Mouse (Mus musculus) embryonic facial prominence, embryonic 14.5 days (tissue): ENCODE measurements around the gene G430095P16Rik. TPM values are rescaled to one million over a fixed set of nuclear protein-coding genes. Genes with fewer than 3 reads are reported as not detected.

Experiments used
- ATAC-seq: fragments of 200-750 bp; cut with Nextera tagmentation; 2 replicates; pipeline ENCODE4 v1.8.0; 2017; ENCODE audit warnings: low read depth, moderate number of reproducible peaks, moderate TSS enrichment
- DNase-seq: peaks from one replicate; pipeline ENCODE4 v3.0.0-alpha.2; 2015; ENCODE audit warnings: low spot score
- H3K27ac ChIP-seq: fragments of 300-500 bp; sonication (generic); replicated peaks from 2 replicates; pipeline ENCODE4 v1.5.1; 2014; ENCODE audit warnings: low read depth, mild to moderate bottlenecking, low read length, moderate library complexity
- H3K27me3 ChIP-seq: fragments of 300-500 bp; sonication (generic); replicated peaks from 2 replicates; pipeline ENCODE4 v1.6.1; 2014; ENCODE audit warnings: low read length; ENCODE audit not compliant: control insufficient read depth, insufficient read depth
- H3K36me3 ChIP-seq: fragments of 300-500 bp; sonication (generic); 2 replicates; pipeline ENCODE4 v1.6.1; 2014; ENCODE audit warnings: low read length, mixed read lengths; ENCODE audit not compliant: control insufficient read depth, insufficient read depth
- H3K4me1 ChIP-seq: fragments of 300-500 bp; sonication (generic); 2 replicates; pipeline ENCODE4 v1.6.1; 2014; ENCODE audit warnings: antibody characterized with exemption, low read length; ENCODE audit not compliant: control insufficient read depth, insufficient read depth
- H3K4me2 ChIP-seq: fragments of 300-500 bp; sonication (generic); 2 replicates; pipeline ENCODE4 v1.6.1; 2014; ENCODE audit warnings: low read depth, mild to moderate bottlenecking, low read length, moderate library complexity, mixed read lengths
- H3K4me3 ChIP-seq: fragments of 300-500 bp; sonication (generic); 2 replicates; pipeline ENCODE4 v1.5.1; 2014; ENCODE audit warnings: low read depth, mild to moderate bottlenecking, low read length
- H3K9ac ChIP-seq: fragments of 300-500 bp; sonication (generic); 2 replicates; pipeline ENCODE4 v1.6.1; 2014; ENCODE audit warnings: low read depth, mild to moderate bottlenecking, low read length, moderate library complexity, mixed read lengths
- H3K9me3 ChIP-seq: fragments of 300-500 bp; sonication (generic); 2 replicates; pipeline ENCODE4 v1.6.1; 2016; ENCODE audit warnings: low read length; ENCODE audit not compliant: control insufficient read depth
- WGBS: fragments of 180-500 bp; shearing (Covaris S2); extraction: QIAGEN DNeasy Blood & Tissue Kit; methylation state at CpG from one replicate; pipeline ENCODE4 v1.1.7; 2014; 5-methylcytosine and 5-hydroxymethylcytosine counted together
- polyA plus RNA-seq: library from polyadenylated mRNA; unstranded; fragments of >200 nt; fragmentation: Nextera tagmentation; extraction: Ambion mirVana; gene quantifications from 2 replicates; pipeline ENCODE4 v1.2.1, GENCODE M21; 2014

G430095P16Rik gene
- polyA plus RNA-seq, 1 experiment from 2014 or later = 2.7 TPM

GRCm38 (mm10) chr8:84689091-84689915 lies 33.5 kb upstream of the G430095P16Rik start:
- ATAC-seq = peak; percentile 88
- H3K27me3 ChIP-seq = no peaks in the 10 kb centered on the region
- H3K4me2 ChIP-seq = peak overlapping the region; percentile 79
- peak overlapping the region; percentile 88 for H3K9ac ChIP-seq
- peak overlapping the region; percentile 85 for H3K4me3 ChIP-seq
- H3K4me1 ChIP-seq = peaks cover 26% of the 10 kb centered on the region
- DNase-seq = peak; percentile 96
- H3K36me3 ChIP-seq = peaks cover 33% of the 10 kb centered on the region
- no peaks in the 10 kb centered on the region for H3K9me3 ChIP-seq
- WGBS = under 1% methylated on average over 44 of the region's 47 CpGs
- peak overlapping the region; percentile 70 for H3K27ac ChIP-seq

DNA sequence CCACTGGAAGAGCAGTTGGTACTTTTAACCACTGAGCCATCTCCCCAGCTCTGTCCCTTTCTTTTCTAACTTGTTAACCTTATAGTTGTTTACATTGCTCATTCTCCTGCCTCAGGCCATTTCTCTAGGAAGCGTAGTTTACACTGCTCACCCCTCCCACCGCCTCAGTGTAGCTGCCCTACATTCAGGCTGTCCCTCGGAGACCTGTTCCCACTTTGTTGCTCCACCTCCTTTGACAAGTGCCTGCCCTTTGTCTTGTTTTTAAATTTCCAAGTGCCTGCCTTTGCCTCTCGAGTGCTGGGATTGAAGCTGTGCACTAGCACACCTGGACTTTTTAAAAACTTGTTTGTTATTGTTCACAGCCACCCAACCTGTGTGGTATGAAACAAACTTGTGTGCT lies 29.5 kb upstream of the G430095P16Rik start:
- H3K4me1 ChIP-seq = peaks cover 10% of the 10 kb centered on the region; the same call in 1 of the 2 replicates
- no peak overlapping the region for H3K9ac ChIP-seq
- ATAC-seq (no peak), DNase-seq (no peak)
- no peaks in the 10 kb centered on the region for H3K27me3 ChIP-seq
- WGBS = 51% methylated on average over 4 of the region's 4 CpGs
- H3K9me3 ChIP-seq = no peaks in the 10 kb centered on the region
- H3K27ac ChIP-seq = no peak overlapping the region
- peaks cover 71% of the 10 kb centered on the region for H3K36me3 ChIP-seq
- no peak overlapping the region for H3K4me2 ChIP-seq
- no peak overlapping the region for H3K4me3 ChIP-seq

DNA sequence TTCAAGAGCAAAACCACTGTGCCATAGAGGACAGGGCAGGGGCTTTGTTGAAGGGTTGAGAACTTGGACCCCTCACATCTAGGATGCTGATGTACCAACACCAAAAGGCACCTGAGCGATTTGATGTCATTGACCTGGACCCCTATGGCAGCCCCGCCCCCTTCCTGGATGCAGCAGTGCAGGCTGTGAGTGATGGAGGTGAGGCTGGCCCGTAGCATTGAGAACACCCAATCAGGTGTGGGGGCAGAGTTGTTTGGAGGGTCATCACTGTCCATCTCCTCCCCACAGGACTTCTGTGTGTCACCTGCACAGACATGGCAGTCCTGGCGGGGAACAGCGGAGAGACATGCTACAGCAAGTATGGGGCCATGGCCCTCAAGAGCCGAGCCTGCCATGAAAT lies 27.7 kb upstream of the G430095P16Rik start:
- ATAC-seq (no peak), DNase-seq (no peak)
- Histone ChIP-seq H3K9me3 (no peaks in the 10 kb centered on the region), H3K4me3 (no peak overlapping the region), H3K4me1 (0 out of 2 replicates have a peak, but pooled peaks cover 2% of the 10 kb centered on the region), H3K27me3 (no peaks in the 10 kb centered on the region), H3K36me3 (peaks cover 84% of the 10 kb centered on the region), H3K4me2 (no peak overlapping the region), H3K9ac (no peak overlapping the region), H3K27ac (no peak overlapping the region)
- WGBS = 92% methylated on average over 6 of the region's 6 CpGs

- WGBS = 85% methylated on average over 12 of the region's 14 CpGs
- no peak for ATAC-seq
These were observed 25.4 kb upstream of the G430095P16Rik start for GRCm38 (mm10) chr8:84697166-84698130.

DNA sequence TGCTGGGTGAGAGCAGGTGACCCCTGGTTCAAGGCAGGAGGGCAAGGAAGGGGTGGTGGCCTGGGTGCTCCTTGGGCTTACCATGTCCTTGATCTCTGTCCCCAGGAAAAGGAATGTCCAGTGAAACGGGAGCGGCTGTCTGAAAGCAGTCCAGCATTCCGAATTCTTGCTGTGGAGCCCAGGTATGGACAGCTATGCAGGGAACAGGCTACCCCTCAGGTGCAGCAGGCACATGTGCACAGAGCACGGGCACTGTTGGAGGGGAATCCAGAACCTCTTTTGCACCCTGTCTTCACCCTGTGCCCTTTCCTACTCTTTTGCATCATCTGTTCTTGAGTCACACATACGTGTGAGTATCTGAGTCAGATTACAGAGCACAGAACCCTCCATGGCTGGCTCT lies 24.5 kb upstream of the G430095P16Rik start:
- no peaks in the 10 kb centered on the region for H3K4me1 ChIP-seq
- H3K9me3 ChIP-seq = no peaks in the 10 kb centered on the region
- H3K27me3 ChIP-seq = peaks cover 23% of the 10 kb centered on the region
- no peak overlapping the region for H3K4me2 ChIP-seq
- ATAC-seq (no peak), DNase-seq (no peak)
- 97% methylated on average over 5 of the region's 5 CpGs for WGBS
- H3K4me3 ChIP-seq = no peak overlapping the region
- no peak overlapping the region for H3K9ac ChIP-seq
- H3K27ac ChIP-seq = no peak overlapping the region
- H3K36me3 ChIP-seq = peaks cover 60% of the 10 kb centered on the region

More at GRCm38 (mm10) chr8:84697166-84698130, 25.4 kb upstream of the G430095P16Rik start:
- peak; percentile 63 for DNase-seq
- H3K4me3 ChIP-seq = no peak overlapping the region
- no peaks in the 10 kb centered on the region for H3K9me3 ChIP-seq
- peaks cover 14% of the 10 kb centered on the region for H3K27me3 ChIP-seq
- H3K36me3 ChIP-seq = peaks cover 68% of the 10 kb centered on the region
- no peak overlapping the region for H3K27ac ChIP-seq
- no peak overlapping the region for H3K9ac ChIP-seq
- H3K4me2 ChIP-seq = no peak overlapping the region
- H3K4me1 ChIP-seq = no peaks in the 10 kb centered on the region

DNA sequence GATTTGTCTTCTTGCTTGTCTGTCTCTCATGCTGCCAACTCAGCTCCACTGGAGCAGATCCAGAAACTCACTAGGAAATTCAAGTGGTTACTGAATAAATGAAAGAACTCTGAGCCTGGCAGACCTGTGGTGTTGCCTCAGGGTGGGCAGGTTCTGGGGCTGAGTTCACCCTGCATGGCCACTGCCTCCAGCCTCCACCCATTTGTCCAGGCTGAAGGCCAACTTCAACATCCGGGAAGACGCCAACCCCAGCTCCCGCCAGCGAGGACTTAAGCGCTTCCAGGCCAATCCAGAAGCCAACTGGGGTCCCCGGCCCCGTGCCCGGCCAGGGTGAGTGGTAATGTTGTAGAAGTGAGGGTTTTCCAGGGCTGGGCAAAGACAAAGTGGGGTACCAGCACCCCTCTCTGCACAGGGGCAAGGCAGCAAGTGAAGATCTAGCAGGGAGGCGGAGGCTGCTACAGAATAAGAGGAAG lies 23.8 kb upstream of the G430095P16Rik start:
- H3K27me3 ChIP-seq = peaks cover 29% of the 10 kb centered on the region
- H3K36me3 ChIP-seq = peaks cover 53% of the 10 kb centered on the region
- no peak for DNase-seq
- no peak overlapping the region for H3K9ac ChIP-seq
- no peaks in the 10 kb centered on the region for H3K4me1 ChIP-seq
- 75% methylated on average over 9 of the region's 9 CpGs for WGBS
- H3K4me3 ChIP-seq = no peak overlapping the region
- peak overlapping the region; percentile 55 for H3K27ac ChIP-seq
- no peak for ATAC-seq
- H3K4me2 ChIP-seq = no peak overlapping the region
- no peaks in the 10 kb centered on the region for H3K9me3 ChIP-seq

GRCm38 (mm10) chr8:84699861-84700322 lies 22.9 kb upstream of the G430095P16Rik start:
- DNase-seq (peak; percentile 79), ATAC-seq (no peak)
- H3K4me1 ChIP-seq = 0 out of 2 replicates have a peak, but pooled peaks cover 2% of the 10 kb centered on the region
- peaks cover 37% of the 10 kb centered on the region for H3K27me3 ChIP-seq
- 0 out of 2 replicates have a peak overlapping the region, but pooled peaks have one; percentile 29 for H3K27ac ChIP-seq
- no peaks in the 10 kb centered on the region for H3K9me3 ChIP-seq
- peak overlapping the region; percentile 2; the same call in 1 of the 2 replicates for H3K4me2 ChIP-seq
- no peak overlapping the region for H3K4me3 ChIP-seq
- peaks cover 51% of the 10 kb centered on the region for H3K36me3 ChIP-seq
- WGBS = 44% methylated on average over 7 of the region's 7 CpGs
- H3K9ac ChIP-seq = no peak overlapping the region

GRCm38 (mm10) chr8:84700526-84700925 lies 22.3 kb upstream of the G430095P16Rik start:
- ATAC-seq (no peak), DNase-seq (no peak)
- Histone ChIP-seq H3K4me2 (peak overlapping the region; percentile 2; the same call in 1 of the 2 replicates), H3K9ac (no peak overlapping the region), H3K9me3 (no peaks in the 10 kb centered on the region), H3K4me3 (no peak overlapping the region), H3K27me3 (peaks cover 43% of the 10 kb centered on the region), H3K4me1 (peaks cover 7% of the 10 kb centered on the region; the same call in 1 of the 2 replicates), H3K36me3 (peaks cover 45% of the 10 kb centered on the region), H3K27ac (0 out of 2 replicates have a peak overlapping the region, but pooled peaks have one; percentile 29)
- 79% methylated on average over 5 of the region's 5 CpGs for whole genome bisulfite sequencing
